Mouse (Mus musculus): ENCODE measurements around the gene Cers6.

The Cers6 gene

DNA sequence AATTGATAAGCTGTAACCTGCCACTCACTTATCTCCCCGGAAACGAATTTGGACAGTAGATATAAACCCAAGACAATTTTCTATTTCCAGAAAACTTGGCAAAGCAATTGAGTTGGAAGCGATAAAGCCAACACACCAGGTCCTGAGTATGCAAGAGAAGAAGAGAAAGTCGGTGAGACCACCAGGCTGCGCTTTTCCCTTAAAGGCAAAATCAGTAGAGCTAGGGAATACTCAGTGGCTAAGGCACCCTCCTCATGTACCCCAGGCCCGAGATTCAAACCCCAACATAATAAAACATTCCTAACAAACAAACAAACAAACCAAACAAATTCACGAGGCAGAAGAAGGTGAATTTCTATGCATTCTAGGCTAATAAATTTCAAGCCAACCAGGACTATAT, 295.0 kb downstream of the Cers6 start:
- DNase-seq (ENCODE audit: low spot score) = no peak

DNA sequence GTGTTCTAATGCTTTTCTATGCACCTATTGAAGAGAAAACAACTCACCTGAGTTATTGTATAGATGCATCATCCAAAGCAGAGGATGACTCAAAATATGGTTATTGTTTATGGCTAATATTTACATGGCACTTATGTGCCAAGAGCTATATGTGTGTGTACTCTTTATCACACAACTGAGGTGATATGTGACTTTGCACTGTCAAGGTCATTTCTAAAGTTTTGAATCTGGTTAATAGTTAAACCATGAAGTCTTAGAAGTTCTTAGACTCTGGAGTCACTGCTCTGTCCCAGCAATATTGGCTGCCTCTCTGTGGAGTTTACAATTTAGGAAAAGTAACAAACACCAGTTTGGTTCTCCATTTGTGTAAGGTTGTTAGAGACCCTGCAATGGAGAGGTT, 297.7 kb downstream of the Cers6 start:
- DNase-seq (ENCODE audit: low spot score) = no peak
